Mouse (Mus musculus): ENCODE data around the gene Cln5. TPM values are rescaled to one million over a fixed set of nuclear protein-coding genes. Genes with fewer than 3 reads are reported as not detected.

The Cln5 gene
- polyA plus RNA-seq, 1 experiment: 3.2 TPM

- Histone ChIP-seq H3K4me3 (ENCODE audit: control insufficient read depth, low read depth, low read length) (no peak overlapping the region), H3K4me1 (ENCODE audit: control insufficient read depth, insufficient read depth, low read length) (peaks cover 8% of the 10 kb centered on the region), H3K36me3 (ENCODE audit: control insufficient read depth, insufficient read depth, low read length) (no peaks in the 10 kb centered on the region), H3K27ac (ENCODE audit: control insufficient read depth, insufficient read depth, low read depth, low read length) (no peak overlapping the region), H3K27me3 (ENCODE audit: control insufficient read depth, insufficient read depth, low read length) (no peaks in the 10 kb centered on the region)
- TF ChIP-seq CTCF (IDR thresholded peaks at IDR 0.05; ENCODE audit: control insufficient read depth, insufficient read depth, insufficient replicate concordance, low read depth, low read length) (peak; percentile 97; the same call in 1 of the 2 replicates), POLR2A (IDR thresholded peaks at IDR 0.05; ENCODE audit: control insufficient read depth, low read depth, low read length) (no peak)
These were observed 18.8 kb upstream of the Cln5 start for GRCm38 (mm10) chr14:103051159-103051769.

DNA sequence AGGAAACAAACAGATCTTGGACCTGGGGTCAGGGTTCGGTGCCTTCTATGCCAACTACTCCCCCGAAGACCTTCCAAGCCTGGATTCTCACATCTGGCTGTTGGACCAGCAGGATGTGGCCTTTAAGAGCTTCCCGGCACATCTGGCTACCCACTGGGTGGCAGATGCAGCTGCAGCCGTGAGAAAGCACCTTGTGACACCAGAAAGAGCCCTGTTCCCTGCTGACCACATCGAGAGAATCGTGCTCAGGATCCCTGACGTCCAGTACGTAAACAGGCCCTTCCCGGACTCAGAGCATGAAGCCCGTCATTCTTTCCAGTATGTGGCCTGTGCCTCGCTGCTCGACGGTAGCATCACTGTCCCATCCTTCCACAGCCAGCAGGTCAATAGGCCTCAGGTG is 15.3 kb upstream of the Cln5 start:
- Histone ChIP-seq H3K27me3 (ENCODE audit: control insufficient read depth, insufficient read depth, low read length) (no peaks in the 10 kb centered on the region), H3K27ac (ENCODE audit: control insufficient read depth, insufficient read depth, low read depth, low read length) (no peak overlapping the region), H3K4me1 (ENCODE audit: control insufficient read depth, insufficient read depth, low read length) (peaks cover 8% of the 10 kb centered on the region), H3K4me3 (ENCODE audit: control insufficient read depth, low read depth, low read length) (no peak overlapping the region), H3K36me3 (ENCODE audit: control insufficient read depth, insufficient read depth, low read length) (no peaks in the 10 kb centered on the region)
- no peak for TF ChIP-seq POLR2A (IDR thresholded peaks at IDR 0.05; ENCODE audit: control insufficient read depth, low read depth, low read length)
- TF ChIP-seq CTCF (IDR thresholded peaks at IDR 0.05; ENCODE audit: control insufficient read depth, insufficient read depth, insufficient replicate concordance, low read depth, low read length): no peak

- Histone ChIP-seq H3K36me3 (ENCODE audit: control insufficient read depth, insufficient read depth, low read length) (no peaks in the 10 kb centered on the region), H3K27me3 (ENCODE audit: control insufficient read depth, insufficient read depth, low read length) (no peaks in the 10 kb centered on the region), H3K4me3 (ENCODE audit: control insufficient read depth, low read depth, low read length) (no peak overlapping the region), H3K4me1 (ENCODE audit: control insufficient read depth, insufficient read depth, low read length) (peaks cover 9% of the 10 kb centered on the region), H3K27ac (ENCODE audit: control insufficient read depth, insufficient read depth, low read depth, low read length) (no peak overlapping the region)
- TF ChIP-seq CTCF (IDR thresholded peaks at IDR 0.05; ENCODE audit: control insufficient read depth, insufficient read depth, insufficient replicate concordance, low read depth, low read length) (no peak), POLR2A (IDR thresholded peaks at IDR 0.05; ENCODE audit: control insufficient read depth, low read depth, low read length) (no peak)
These were observed 13.4 kb upstream of the Cln5 start for GRCm38 (mm10) chr14:103056601-103057000.

- Histone ChIP-seq H3K4me3 (ENCODE audit: control insufficient read depth, low read depth, low read length) (no peak overlapping the region), H3K4me1 (ENCODE audit: control insufficient read depth, insufficient read depth, low read length) (peaks cover 9% of the 10 kb centered on the region), H3K36me3 (ENCODE audit: control insufficient read depth, insufficient read depth, low read length) (no peaks in the 10 kb centered on the region), H3K27ac (ENCODE audit: control insufficient read depth, insufficient read depth, low read depth, low read length) (no peak overlapping the region), H3K27me3 (ENCODE audit: control insufficient read depth, insufficient read depth, low read length) (no peaks in the 10 kb centered on the region)
- TF ChIP-seq CTCF (IDR thresholded peaks at IDR 0.05; ENCODE audit: control insufficient read depth, insufficient read depth, insufficient replicate concordance, low read depth, low read length) (no peak), POLR2A (IDR thresholded peaks at IDR 0.05; ENCODE audit: control insufficient read depth, low read depth, low read length) (no peak)
These were observed 11.0 kb upstream of the Cln5 start for GRCm38 (mm10) chr14:103058998-103059397.

GRCm38 (mm10) chr14:103059495-103059894 is 10.5 kb upstream of the Cln5 start:
- H3K36me3 ChIP-seq (ENCODE audit: control insufficient read depth, insufficient read depth, low read length): no peaks in the 10 kb centered on the region
- TF ChIP-seq CTCF (IDR thresholded peaks at IDR 0.05; ENCODE audit: control insufficient read depth, insufficient read depth, insufficient replicate concordance, low read depth, low read length): no peak
- no peak for TF ChIP-seq POLR2A (IDR thresholded peaks at IDR 0.05; ENCODE audit: control insufficient read depth, low read depth, low read length)
- no peak overlapping the region for H3K27ac ChIP-seq (ENCODE audit: control insufficient read depth, insufficient read depth, low read depth, low read length)
- no peaks in the 10 kb centered on the region for H3K27me3 ChIP-seq (ENCODE audit: control insufficient read depth, insufficient read depth, low read length)
- no peak overlapping the region for H3K4me3 ChIP-seq (ENCODE audit: control insufficient read depth, low read depth, low read length)
- H3K4me1 ChIP-seq (ENCODE audit: control insufficient read depth, insufficient read depth, low read length): peaks cover 8% of the 10 kb centered on the region

GRCm38 (mm10) chr14:103065294-103066167 is 4.5 kb upstream of the Cln5 start:
- Histone ChIP-seq H3K36me3 (ENCODE audit: control insufficient read depth, insufficient read depth, low read length) (no peaks in the 10 kb centered on the region), H3K4me3 (ENCODE audit: control insufficient read depth, low read depth, low read length) (no peak overlapping the region), H3K27me3 (ENCODE audit: control insufficient read depth, insufficient read depth, low read length) (no peaks in the 10 kb centered on the region), H3K4me1 (ENCODE audit: control insufficient read depth, insufficient read depth, low read length) (peaks cover 3% of the 10 kb centered on the region), H3K27ac (ENCODE audit: control insufficient read depth, insufficient read depth, low read depth, low read length) (no peak overlapping the region)
- TF ChIP-seq CTCF (IDR thresholded peaks at IDR 0.05; ENCODE audit: control insufficient read depth, insufficient read depth, insufficient replicate concordance, low read depth, low read length): peak; percentile 50; the same call in 1 of the 2 replicates
- TF ChIP-seq POLR2A (IDR thresholded peaks at IDR 0.05; ENCODE audit: control insufficient read depth, low read depth, low read length): no peak

- Histone ChIP-seq H3K27ac (ENCODE audit: control insufficient read depth, insufficient read depth, low read depth, low read length) (peak overlapping the region; percentile 74), H3K27me3 (ENCODE audit: control insufficient read depth, insufficient read depth, low read length) (no peaks in the 10 kb centered on the region)
- TF ChIP-seq POLR2A (IDR thresholded peaks at IDR 0.05; ENCODE audit: control insufficient read depth, low read depth, low read length) (no peak), CTCF (IDR thresholded peaks at IDR 0.05; ENCODE audit: control insufficient read depth, insufficient read depth, insufficient replicate concordance, low read depth, low read length) (no peak)
These were observed 552 bp upstream of the Cln5 start for GRCm38 (mm10) chr14:103069465-103069863.

More at GRCm38 (mm10) chr14:103069465-103069863, 552 bp upstream of the Cln5 start:
- Histone ChIP-seq H3K36me3 (ENCODE audit: control insufficient read depth, insufficient read depth, low read length) (no peaks in the 10 kb centered on the region), H3K4me1 (ENCODE audit: control insufficient read depth, insufficient read depth, low read length) (peaks cover 5% of the 10 kb centered on the region), H3K4me3 (ENCODE audit: control insufficient read depth, low read depth, low read length) (peak overlapping the region; percentile 84)

Data from testis, adult 2 months (tissue).